Mouse (Mus musculus) hindbrain, embryonic 12.5 days (tissue): ENCODE measurements around the gene Gm38431. TPM values are rescaled to one million over a fixed set of nuclear protein-coding genes. Genes with fewer than 3 reads are reported as not detected.
"Not testable (repeated sequence)": the region's sequence is repeated elsewhere in the genome, so short reads cannot be mapped to it uniquely, and the experiment has no call there.

Experiments
- ATAC-seq: fragments of 200-750 bp; cut with Nextera tagmentation; 2 replicates; pipeline ENCODE4 v1.8.0; 2017; ENCODE audit warnings: moderate TSS enrichment; ENCODE audit not compliant: low FRiP score
- H3K27ac ChIP-seq: fragments of 300-500 bp; sonication (generic); 2 replicates; pipeline ENCODE4 v1.5.1; 2016; ENCODE audit warnings: mild to moderate bottlenecking
- H3K27me3 ChIP-seq: fragments of 300-500 bp; sonication (generic); 2 replicates; pipeline ENCODE4 v1.6.1; 2016; ENCODE audit warnings: mild to moderate bottlenecking
- H3K36me3 ChIP-seq: fragments of 300-500 bp; sonication (generic); 2 replicates; pipeline ENCODE4 v1.6.1; 2016; ENCODE audit warnings: mild to moderate bottlenecking
- H3K4me1 ChIP-seq: fragments of 300-500 bp; sonication (generic); 2 replicates; pipeline ENCODE4 v1.6.1; 2016
- H3K4me2 ChIP-seq: fragments of 300-500 bp; sonication (generic); replicated peaks from 2 replicates; pipeline ENCODE4 v1.6.1; 2016; ENCODE audit warnings: mild to moderate bottlenecking
- H3K4me3 ChIP-seq: fragments of 300-500 bp; sonication (generic); 2 replicates; pipeline ENCODE4 v1.5.1; 2016; ENCODE audit warnings: mild to moderate bottlenecking
- H3K9ac ChIP-seq: fragments of 300-500 bp; sonication (generic); 2 replicates; pipeline ENCODE4 v1.6.1; 2016; ENCODE audit warnings: mild to moderate bottlenecking, moderate library complexity
- H3K9me3 ChIP-seq: fragments of 300-500 bp; sonication (generic); replicated peaks from 2 replicates; pipeline ENCODE4 v1.6.1; 2016; ENCODE audit warnings: mild to moderate bottlenecking
- WGBS: fragments of 180-500 bp; shearing (Covaris S2); methylation state at CpG from one replicate; pipeline ENCODE4 v1.1.7; 2016; 5-methylcytosine and 5-hydroxymethylcytosine counted together
- polyA plus RNA-seq: library from polyadenylated mRNA; unstranded; fragments of >200 nt; fragmentation: Nextera tagmentation; extraction: Ambion mirVana; gene quantifications from 2 replicates; pipeline ENCODE4 v1.2.1, GENCODE M21; 2016

The Gm38431 gene
- polyA plus RNA-seq, 1 experiment from 2014 or later = 1.6 TPM

GRCm38 (mm10) chr9:21062928-21063327 is 28.9 kb downstream of the Gm38431 start:
- ATAC-seq = no peak
- no peaks in the 10 kb centered on the region for H3K4me1 ChIP-seq
- 84% methylated on average over 2 of the region's 2 CpGs for WGBS

GRCm38 (mm10) chr9:21051578-21051977 is 40.2 kb downstream of the Gm38431 start:
- no peak overlapping the region for H3K4me3 ChIP-seq
- no peaks in the 10 kb centered on the region for H3K9me3 ChIP-seq
- ATAC-seq = no peak
- no peaks in the 10 kb centered on the region for H3K27me3 ChIP-seq
- H3K27ac ChIP-seq = no peak overlapping the region
- H3K4me2 ChIP-seq = no peak overlapping the region
- H3K36me3 ChIP-seq = no peaks in the 10 kb centered on the region
- H3K9ac ChIP-seq = no peak overlapping the region
- 77% methylated on average over 10 of the region's 10 CpGs for WGBS
- H3K4me1 ChIP-seq = no peaks in the 10 kb centered on the region

More at GRCm38 (mm10) chr9:21062928-21063327, 28.9 kb downstream of the Gm38431 start:
- no peak overlapping the region for H3K4me2 ChIP-seq
- H3K36me3 ChIP-seq = peaks cover 48% of the 10 kb centered on the region
- H3K4me3 ChIP-seq = no peak overlapping the region
- H3K27ac ChIP-seq = no peak overlapping the region
- H3K27me3 ChIP-seq = no peaks in the 10 kb centered on the region
- no peaks in the 10 kb centered on the region for H3K9me3 ChIP-seq
- no peak overlapping the region for H3K9ac ChIP-seq

GRCm38 (mm10) chr9:21045235-21045634 is 46.6 kb downstream of the Gm38431 start:
- H3K9ac ChIP-seq = no peak overlapping the region

DNA sequence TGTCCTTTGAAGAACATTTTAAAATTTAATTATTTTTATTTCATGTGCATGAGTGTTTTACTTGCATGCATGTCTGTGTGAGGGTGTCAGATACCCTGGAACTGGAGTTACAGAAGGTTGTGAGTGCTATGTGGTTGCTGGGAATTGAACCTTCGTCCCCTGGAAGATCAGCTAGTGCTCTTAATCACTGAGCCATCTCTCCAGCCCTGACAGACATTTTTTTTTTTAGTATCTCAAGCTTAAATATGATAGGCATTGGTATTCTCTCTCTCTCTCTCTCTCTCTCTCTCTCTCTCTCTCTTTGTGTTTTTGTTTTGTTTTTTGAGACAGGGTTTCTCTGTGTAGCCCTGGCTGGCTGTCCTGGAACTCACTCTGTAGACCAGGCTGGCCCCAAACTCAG is 47.0 kb downstream of the Gm38431 start:
- H3K4me2 ChIP-seq, H3K4me3 ChIP-seq, H3K9me3 ChIP-seq, H3K27ac ChIP-seq, H3K4me1 ChIP-seq, H3K36me3 ChIP-seq, H3K9ac ChIP-seq, ATAC-seq: not testable (repeated sequence)
- peaks cover 19% of the 10 kb centered on the region for H3K27me3 ChIP-seq
- WGBS = 46% methylated on average over 1 of the region's 1 CpGs

More at GRCm38 (mm10) chr9:21045235-21045634, 46.6 kb downstream of the Gm38431 start:
- 86% methylated on average over 3 of the region's 3 CpGs for WGBS
- no peaks in the 10 kb centered on the region for H3K9me3 ChIP-seq
- H3K36me3 ChIP-seq = no peaks in the 10 kb centered on the region
- H3K4me2 ChIP-seq = no peak overlapping the region
- no peaks in the 10 kb centered on the region for H3K4me1 ChIP-seq
- no peak overlapping the region for H3K27ac ChIP-seq
- H3K4me3 ChIP-seq = no peak overlapping the region
- ATAC-seq = no peak
- H3K27me3 ChIP-seq = peaks cover 15% of the 10 kb centered on the region

DNA sequence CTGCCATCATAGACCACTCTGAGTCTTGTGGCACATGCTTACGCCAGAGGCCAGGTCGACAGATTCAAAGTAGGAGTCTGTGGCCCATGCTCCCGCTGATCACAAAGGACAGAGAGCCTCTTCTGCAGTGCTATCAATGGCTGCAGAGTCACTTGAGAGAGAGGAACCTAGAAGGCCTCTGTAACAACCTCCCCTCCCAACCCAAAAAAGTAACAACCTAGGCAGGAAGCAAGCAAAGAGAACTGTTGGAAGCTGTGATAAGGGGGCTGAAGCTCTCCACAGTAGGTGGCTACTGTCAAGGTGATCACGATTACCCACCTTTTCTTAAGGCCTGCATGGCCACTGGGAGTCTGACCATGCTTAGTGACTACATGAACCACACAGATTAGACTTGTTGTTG is 48.2 kb downstream of the Gm38431 start:
- peaks cover 31% of the 10 kb centered on the region for H3K27me3 ChIP-seq
- no peak overlapping the region for H3K4me2 ChIP-seq
- H3K9me3 ChIP-seq = no peaks in the 10 kb centered on the region
- H3K36me3 ChIP-seq = no peaks in the 10 kb centered on the region
- H3K27ac ChIP-seq = no peak overlapping the region
- H3K4me1 ChIP-seq = no peaks in the 10 kb centered on the region; the same call in 1 of the 2 replicates
- no peak overlapping the region for H3K9ac ChIP-seq
- no peak overlapping the region for H3K4me3 ChIP-seq
- ATAC-seq = no peak
- 88% methylated on average over 4 of the region's 4 CpGs for WGBS

GRCm38 (mm10) chr9:21041308-21041707 is 50.5 kb downstream of the Gm38431 start:
- no peak overlapping the region for H3K27ac ChIP-seq
- no peaks in the 10 kb centered on the region for H3K9me3 ChIP-seq
- no peak for ATAC-seq
- H3K4me2 ChIP-seq = no peak overlapping the region
- H3K4me1 ChIP-seq = peaks cover 15% of the 10 kb centered on the region
- no peak overlapping the region for H3K9ac ChIP-seq
- no peaks in the 10 kb centered on the region for H3K36me3 ChIP-seq
- no peak overlapping the region for H3K4me3 ChIP-seq
- WGBS = 46% methylated on average over 4 of the region's 4 CpGs
- H3K27me3 ChIP-seq = peaks cover 54% of the 10 kb centered on the region

- Histone ChIP-seq H3K36me3 (no peaks in the 10 kb centered on the region), H3K9ac (no peak overlapping the region), H3K4me2 (no peak overlapping the region), H3K27ac (no peak overlapping the region), H3K27me3 (peaks cover 69% of the 10 kb centered on the region), H3K9me3 (no peaks in the 10 kb centered on the region), H3K4me1 (peaks cover 15% of the 10 kb centered on the region), H3K4me3 (no peak overlapping the region)
- ATAC-seq = no peak
- WGBS = 78% methylated on average over 3 of the region's 3 CpGs
Observed at GRCm38 (mm10) chr9:21039779-21040178, 52.0 kb downstream of the Gm38431 start.

DNA sequence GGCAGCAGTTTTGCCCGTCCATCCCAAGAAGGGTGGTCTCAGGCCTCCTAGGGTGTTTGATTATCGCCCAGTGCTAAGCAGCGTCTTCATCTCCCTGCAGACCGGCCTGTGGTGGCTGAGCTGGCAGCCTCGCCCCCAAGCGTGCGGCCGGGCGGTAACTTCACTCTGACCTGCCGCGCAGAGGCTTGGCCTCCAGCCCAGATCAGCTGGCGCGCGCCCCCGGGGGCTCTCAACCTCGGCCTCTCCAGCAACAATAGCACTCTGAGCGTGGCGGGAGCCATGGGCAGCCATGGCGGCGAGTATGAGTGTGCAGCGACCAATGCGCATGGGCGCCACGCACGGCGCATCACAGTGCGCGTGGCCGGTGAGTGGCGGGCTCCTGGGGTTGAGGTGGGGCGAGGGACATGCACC is 54.3 kb downstream of the Gm38431 start:
- WGBS = 2% methylated on average over 31 of the region's 31 CpGs
- H3K4me1 ChIP-seq = peaks cover 25% of the 10 kb centered on the region
- ATAC-seq = peak; percentile 41
- H3K4me2 ChIP-seq = peak overlapping the region; percentile 61
- peak overlapping the region; percentile 38 for H3K4me3 ChIP-seq
- no peaks in the 10 kb centered on the region for H3K36me3 ChIP-seq
- H3K27me3 ChIP-seq = peaks cover 86% of the 10 kb centered on the region
- H3K9ac ChIP-seq = peak overlapping the region; percentile 57; the same call in 1 of the 2 replicates
- no peak overlapping the region for H3K27ac ChIP-seq
- no peaks in the 10 kb centered on the region for H3K9me3 ChIP-seq

DNA sequence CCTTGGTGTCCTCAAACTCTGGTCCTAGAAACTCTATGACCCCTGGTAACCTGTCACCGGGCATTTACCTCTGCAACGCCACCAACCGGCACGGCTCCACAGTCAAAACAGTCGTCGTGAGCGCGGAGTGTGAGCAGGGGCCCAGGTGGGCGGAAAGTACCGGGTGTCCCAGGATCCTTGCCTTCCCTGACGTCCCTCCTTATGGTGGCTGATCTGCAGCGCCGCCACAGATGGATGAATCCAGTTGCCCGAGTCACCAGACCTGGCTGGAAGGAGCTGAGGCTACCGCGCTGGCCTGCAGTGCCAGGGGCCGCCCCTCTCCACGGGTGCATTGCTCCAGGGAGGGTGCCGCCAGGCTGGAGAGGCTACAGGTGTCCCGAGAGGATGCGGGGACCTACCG is 55.1 kb downstream of the Gm38431 start:
- WGBS = under 1% methylated on average over 22 of the region's 22 CpGs

DNA sequence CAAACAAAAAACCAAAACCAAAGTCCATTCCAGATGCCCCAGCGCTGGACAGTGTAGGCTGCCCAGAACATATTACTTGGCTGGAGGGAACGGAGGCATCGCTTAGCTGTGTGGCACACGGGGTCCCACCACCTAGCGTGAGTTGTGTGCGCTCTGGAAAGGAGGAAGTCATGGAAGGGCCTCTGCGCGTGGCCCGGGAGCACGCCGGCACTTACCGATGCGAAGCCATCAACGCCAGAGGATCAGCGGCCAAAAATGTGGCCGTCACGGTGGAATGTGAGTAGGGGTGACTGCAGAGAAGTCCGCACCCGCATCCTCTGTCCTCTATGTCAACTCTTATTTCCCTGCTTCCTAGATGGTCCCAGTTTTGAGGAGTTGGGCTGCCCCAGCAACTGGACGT is 55.6 kb downstream of the Gm38431 start:
- Histone ChIP-seq H3K9me3 (no peaks in the 10 kb centered on the region), H3K4me3 (no peak overlapping the region), H3K9ac (no peak overlapping the region), H3K27me3 (peaks cover 97% of the 10 kb centered on the region), H3K27ac (no peak overlapping the region), H3K36me3 (no peaks in the 10 kb centered on the region), H3K4me2 (no peak overlapping the region), H3K4me1 (peaks cover 37% of the 10 kb centered on the region)
- WGBS = 7% methylated on average over 20 of the region's 20 CpGs
- ATAC-seq = no peak

More for the DNA sequence above, 55.1 kb downstream of the Gm38431 start:
- Histone ChIP-seq H3K4me1 (peaks cover 32% of the 10 kb centered on the region), H3K36me3 (no peaks in the 10 kb centered on the region), H3K27ac (no peak overlapping the region), H3K9me3 (no peaks in the 10 kb centered on the region), H3K4me2 (peak overlapping the region; percentile 61), H3K27me3 (peaks cover 95% of the 10 kb centered on the region), H3K4me3 (peak overlapping the region; percentile 38; the same call in 1 of the 2 replicates), H3K9ac (no peak overlapping the region)
- ATAC-seq = no peak

GRCm38 (mm10) chr9:21035586-21035985 is 56.2 kb downstream of the Gm38431 start:
- H3K9ac ChIP-seq = no peak overlapping the region
- H3K36me3 ChIP-seq = no peaks in the 10 kb centered on the region
- 16% methylated on average over 9 of the region's 9 CpGs for WGBS
- H3K4me2 ChIP-seq = no peak overlapping the region
- no peak overlapping the region for H3K4me3 ChIP-seq
- no peak overlapping the region for H3K27ac ChIP-seq
- H3K27me3 ChIP-seq = peaks cover 99% of the 10 kb centered on the region
- H3K9me3 ChIP-seq = no peaks in the 10 kb centered on the region
- ATAC-seq = no peak
- H3K4me1 ChIP-seq = peaks cover 43% of the 10 kb centered on the region

DNA sequence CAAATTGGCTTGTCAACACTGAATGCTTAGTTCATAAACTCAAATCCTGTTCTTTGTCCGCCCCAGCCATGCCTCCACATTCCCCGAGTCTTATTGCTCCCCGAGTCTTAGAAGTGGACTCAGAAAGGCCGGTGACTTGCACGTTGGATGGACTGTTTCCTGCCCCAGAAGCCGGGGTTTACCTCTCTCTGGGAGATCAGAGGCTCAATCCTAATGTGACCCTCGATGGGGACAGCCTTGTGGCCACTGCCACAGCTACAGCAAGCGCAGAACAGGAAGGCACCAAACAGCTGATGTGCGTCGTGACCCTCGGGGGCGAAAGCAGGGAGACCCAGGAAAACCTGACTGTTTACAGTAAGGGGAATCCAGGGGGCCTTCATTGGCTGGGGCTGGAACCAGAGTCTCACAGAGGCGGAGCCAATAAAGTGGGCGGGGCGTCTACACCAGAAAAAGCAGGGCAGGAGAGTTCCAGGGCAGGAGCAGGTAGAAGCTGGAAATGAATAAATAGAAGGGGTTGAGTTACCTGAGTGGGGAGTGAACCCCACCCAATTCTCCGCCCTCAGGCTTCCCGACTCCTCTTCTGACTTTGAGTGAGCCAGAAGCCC is 57.2 kb downstream of the Gm38431 start:
- H3K4me3 ChIP-seq = no peak overlapping the region
- H3K4me1 ChIP-seq = peaks cover 46% of the 10 kb centered on the region
- no peak overlapping the region for H3K27ac ChIP-seq
- 4% methylated on average over 17 of the region's 17 CpGs for WGBS
- no peak for ATAC-seq
- H3K36me3 ChIP-seq = no peaks in the 10 kb centered on the region
- H3K4me2 ChIP-seq = no peak overlapping the region
- H3K9ac ChIP-seq = no peak overlapping the region
- no peaks in the 10 kb centered on the region for H3K9me3 ChIP-seq
- H3K27me3 ChIP-seq = peaks cover 99% of the 10 kb centered on the region

DNA sequence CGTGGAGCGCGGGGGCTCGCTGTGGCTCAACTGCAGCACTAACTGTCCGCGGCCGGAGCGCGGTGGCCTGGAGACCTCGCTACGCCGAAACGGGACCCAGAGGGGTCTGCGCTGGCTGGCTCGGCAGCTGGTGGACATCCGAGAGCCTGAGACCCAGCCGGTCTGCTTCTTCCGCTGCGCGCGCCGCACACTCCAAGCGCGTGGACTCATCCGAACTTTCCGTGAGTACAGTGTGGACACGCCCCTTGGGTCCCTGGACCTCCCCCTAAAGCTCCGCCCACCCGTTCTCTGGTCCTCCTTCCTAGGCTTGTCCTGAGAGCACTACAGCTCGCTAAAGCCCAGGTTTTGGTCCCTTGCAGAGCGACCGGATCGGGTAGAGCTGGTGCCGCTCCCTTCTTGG is 58.7 kb downstream of the Gm38431 start:
- WGBS = 0% methylated on average over 34 of the region's 34 CpGs

More for the DNA sequence above, 58.7 kb downstream of the Gm38431 start:
- Histone ChIP-seq H3K9me3 (no peaks in the 10 kb centered on the region), H3K4me1 (peaks cover 50% of the 10 kb centered on the region), H3K9ac (no peak overlapping the region), H3K36me3 (no peaks in the 10 kb centered on the region), H3K4me3 (peak overlapping the region; percentile 41), H3K27ac (no peak overlapping the region), H3K4me2 (peak overlapping the region; percentile 70), H3K27me3 (peaks cover 99% of the 10 kb centered on the region)
- ATAC-seq = no peak
